Mouse (Mus musculus) hindbrain, embryonic 10.5 days (tissue): ENCODE measurements around the gene Zbtb8a. TPM values are rescaled to one million over a fixed set of nuclear protein-coding genes. Genes with fewer than 3 reads are reported as not detected.
"Not testable (repeated sequence)": the region's sequence is repeated elsewhere in the genome, so short reads cannot be mapped to it uniquely, and the experiment has no call there.

Experiments used
- DNase-seq: peaks from one replicate; pipeline ENCODE4 v3.0.0-alpha.2; 2017; ENCODE audit warnings: low spot score
- H3K27ac ChIP-seq: fragments of 300-500 bp; sonication (generic); 2 replicates; pipeline ENCODE4 v1.5.1; 2016; ENCODE audit warnings: mild to moderate bottlenecking, moderate library complexity
- H3K27me3 ChIP-seq: fragments of 300-500 bp; sonication (generic); 2 replicates; pipeline ENCODE4 v1.6.1; 2016; ENCODE audit warnings: mild to moderate bottlenecking; ENCODE audit not compliant: poor library complexity, insufficient read depth, severe bottlenecking
- H3K36me3 ChIP-seq: fragments of 300-500 bp; sonication (generic); 2 replicates; pipeline ENCODE4 v1.6.1; 2016; ENCODE audit warnings: mild to moderate bottlenecking, moderate library complexity
- H3K4me1 ChIP-seq: fragments of 300-500 bp; sonication (generic); replicated peaks from 2 replicates; pipeline ENCODE4 v1.6.1; 2016; ENCODE audit warnings: mild to moderate bottlenecking
- H3K4me3 ChIP-seq: fragments of 300-500 bp; sonication (generic); 2 replicates; pipeline ENCODE4 v1.5.1; 2016; ENCODE audit warnings: mild to moderate bottlenecking, moderate library complexity
- H3K9me3 ChIP-seq: fragments of 300-500 bp; sonication (generic); 2 replicates; pipeline ENCODE4 v1.6.1; 2016; ENCODE audit warnings: mild to moderate bottlenecking, moderate library complexity
- WGBS: fragments of 180-500 bp; shearing (Covaris S2); methylation state at CpG from one replicate; pipeline ENCODE4 v1.1.7; 2016; 5-methylcytosine and 5-hydroxymethylcytosine counted together
- polyA plus RNA-seq: library from polyadenylated mRNA; unstranded; fragments of >200 nt; fragmentation: Nextera tagmentation; extraction: Ambion mirVana; gene quantifications from 2 replicates; pipeline ENCODE4 v1.2.1, GENCODE M21; 2016

Gene Zbtb8a
- 7.7 and 11.8 TPM in 2 replicates for polyA plus RNA-seq

DNA sequence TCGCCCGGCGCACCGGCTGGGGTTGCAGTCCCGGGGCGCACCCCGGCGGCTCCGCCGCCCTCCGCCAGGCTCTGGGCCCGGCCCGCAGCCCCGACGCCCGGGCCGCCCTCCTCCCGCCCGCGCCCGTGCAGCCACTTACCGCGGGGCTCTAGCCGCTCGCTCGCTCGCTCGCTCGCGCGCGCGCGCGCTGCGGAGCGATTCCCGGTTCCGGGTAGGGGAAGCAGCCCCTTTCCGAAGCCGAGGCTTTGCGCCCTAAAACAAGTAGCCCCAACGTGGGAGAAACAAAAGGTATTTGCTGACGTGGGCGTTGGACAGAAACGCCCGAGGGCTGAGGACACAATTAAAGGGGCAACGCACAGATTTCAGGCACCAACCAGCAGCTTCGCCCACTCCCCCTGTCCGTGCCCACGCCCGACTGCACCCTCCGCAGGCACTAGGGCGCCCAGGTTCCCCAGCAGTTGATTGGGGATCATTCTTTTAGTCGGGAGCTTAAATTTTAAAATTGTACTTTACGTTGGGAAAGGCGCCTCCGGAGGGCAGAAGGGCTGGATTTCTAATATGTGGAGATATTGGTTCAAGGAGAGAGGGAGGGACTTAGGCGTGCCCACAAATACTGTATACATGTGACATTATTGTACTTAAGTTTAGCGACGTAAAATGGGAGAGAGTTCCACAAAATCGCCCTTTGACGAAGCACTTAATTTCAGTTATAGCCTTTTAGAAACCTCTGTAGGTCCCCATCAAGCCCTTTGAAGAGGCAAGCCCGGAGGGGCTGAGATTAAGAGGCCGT is at the start of gene Zbtb8a:
TSS of gene Zbtb8a (minus strand) at position 516 of the 790 bp plus-strand sequence.
- peaks cover 56% of the 10 kb centered on the region for H3K27me3 ChIP-seq
- 2% methylated on average over 65 of the region's 65 CpGs for WGBS

DNA sequence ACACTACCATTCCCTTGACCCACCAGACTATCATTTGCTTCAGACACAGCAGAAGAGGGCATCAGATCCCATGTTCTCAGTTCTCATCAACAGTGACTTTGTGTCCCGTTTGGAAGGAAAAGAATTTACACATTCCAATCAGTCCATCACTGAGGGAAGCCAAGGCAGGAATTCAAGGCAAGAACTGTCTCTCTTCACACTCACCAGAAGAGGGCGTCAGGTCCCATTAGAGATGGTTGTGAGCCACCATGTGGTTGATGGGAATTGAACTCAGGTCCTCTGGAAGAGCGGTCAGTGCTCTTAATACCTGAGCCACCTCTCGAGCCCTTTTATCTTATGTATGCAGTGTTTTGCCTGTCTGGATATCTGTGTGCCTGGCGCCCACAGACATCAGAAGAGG is 40.4 kb upstream of the Zbtb8a start:
- DNase-seq = no peak
- 80% methylated on average over 5 of the region's 5 CpGs for WGBS
- no peaks in the 10 kb centered on the region for H3K27me3 ChIP-seq
- no peak overlapping the region for H3K27ac ChIP-seq
- no peak overlapping the region for H3K4me3 ChIP-seq
- 0 out of 2 replicates have a peak, but pooled peaks cover 4% of the 10 kb centered on the region for H3K9me3 ChIP-seq
- no peaks in the 10 kb centered on the region for H3K36me3 ChIP-seq
- no peaks in the 10 kb centered on the region for H3K4me1 ChIP-seq

More for the DNA sequence above, at the start of gene Zbtb8a:
- Histone ChIP-seq H3K27ac (peak within 1 kb of the TSS; percentile 91), H3K4me3 (peak within 1 kb of the TSS; percentile 72), H3K4me1 (peaks cover 16% of the 10 kb centered on the region), H3K36me3 (no peaks in the 10 kb centered on the region), H3K9me3 (no peaks in the 10 kb centered on the region)
- peak; percentile 74 for DNase-seq

DNA sequence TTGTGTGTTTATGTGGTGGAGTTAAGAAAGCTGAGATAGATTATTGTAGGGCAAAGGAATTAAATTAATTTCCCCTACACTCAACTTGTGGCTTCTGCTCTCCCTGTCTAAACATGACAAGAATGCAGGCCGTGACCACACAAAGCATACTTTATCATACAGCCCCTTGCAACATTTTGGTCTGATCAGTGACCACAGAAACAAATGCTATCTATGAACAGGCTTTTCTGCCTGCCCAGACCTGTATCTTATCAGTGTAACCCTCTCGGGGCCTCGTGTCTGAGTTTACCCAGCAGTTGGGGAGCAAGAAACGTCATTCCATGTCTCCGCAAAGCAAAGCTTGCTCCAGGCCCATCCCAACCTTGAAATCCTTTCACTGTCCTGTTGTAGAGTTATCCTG is 38.6 kb upstream of the Zbtb8a start:
- no peaks in the 10 kb centered on the region for H3K4me1 ChIP-seq
- H3K27me3 ChIP-seq = no peaks in the 10 kb centered on the region
- WGBS = 80% methylated on average over 5 of the region's 5 CpGs
- H3K4me3 ChIP-seq = no peak overlapping the region
- H3K27ac ChIP-seq = no peak overlapping the region
- no peak for DNase-seq
- 0 out of 2 replicates have a peak, but pooled peaks cover 4% of the 10 kb centered on the region for H3K9me3 ChIP-seq
- H3K36me3 ChIP-seq = no peaks in the 10 kb centered on the region

DNA sequence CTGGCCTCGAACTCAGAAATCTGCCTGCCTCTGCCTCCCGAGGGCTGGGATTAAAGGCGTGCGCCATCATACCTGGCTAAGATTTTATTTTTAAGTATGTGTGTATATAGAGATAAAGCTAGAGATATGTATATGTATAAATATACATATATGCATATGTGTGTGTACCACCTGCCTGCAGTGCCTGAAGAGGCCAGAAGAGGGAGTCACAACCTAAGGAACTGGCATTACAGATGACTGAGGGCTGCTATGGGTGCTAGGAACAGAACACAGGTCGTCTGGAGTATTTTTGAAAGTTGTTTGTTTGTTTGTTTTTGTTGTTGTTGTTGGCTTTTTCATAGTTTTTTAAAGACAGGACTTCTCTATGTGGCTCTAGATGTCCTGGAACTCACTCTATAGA is 38.0 kb upstream of the Zbtb8a start:
- H3K36me3 ChIP-seq = no peaks in the 10 kb centered on the region
- H3K4me1 ChIP-seq = no peaks in the 10 kb centered on the region
- no peak overlapping the region for H3K4me3 ChIP-seq
- H3K9me3 ChIP-seq = 0 out of 2 replicates have a peak, but pooled peaks cover 4% of the 10 kb centered on the region
- H3K27ac ChIP-seq = no peak overlapping the region
- H3K27me3 ChIP-seq = no peaks in the 10 kb centered on the region
- WGBS = 92% methylated on average over 5 of the region's 5 CpGs
- no peak for DNase-seq

DNA sequence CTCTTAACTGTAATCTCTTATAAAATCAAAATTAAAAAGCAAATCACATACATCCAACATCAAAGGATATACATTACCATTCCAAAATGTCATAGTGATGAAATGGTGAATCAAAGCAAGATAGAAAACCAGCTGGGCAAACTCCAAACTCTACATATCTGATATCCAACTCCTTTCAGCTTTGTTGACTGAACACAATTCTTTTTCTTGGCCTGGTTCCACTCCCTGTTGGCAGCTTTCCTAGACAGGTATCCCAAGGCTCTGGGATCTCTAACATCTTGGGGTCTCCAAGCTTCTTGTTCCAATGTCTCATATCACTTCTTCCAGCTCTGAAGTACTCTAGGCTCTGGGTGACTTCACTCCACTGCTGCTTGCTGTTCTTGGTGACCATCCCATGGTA is 33.1 kb upstream of the Zbtb8a start:
- DNase-seq = no peak
- Histone ChIP-seq H3K4me1 (peaks cover 4% of the 10 kb centered on the region), H3K27ac (no peak overlapping the region), H3K36me3 (no peaks in the 10 kb centered on the region), H3K9me3 (0 out of 2 replicates have a peak, but pooled peaks cover 3% of the 10 kb centered on the region), H3K4me3 (no peak overlapping the region), H3K27me3 (peaks cover 5% of the 10 kb centered on the region; the same call in 1 of the 2 replicates)

DNA sequence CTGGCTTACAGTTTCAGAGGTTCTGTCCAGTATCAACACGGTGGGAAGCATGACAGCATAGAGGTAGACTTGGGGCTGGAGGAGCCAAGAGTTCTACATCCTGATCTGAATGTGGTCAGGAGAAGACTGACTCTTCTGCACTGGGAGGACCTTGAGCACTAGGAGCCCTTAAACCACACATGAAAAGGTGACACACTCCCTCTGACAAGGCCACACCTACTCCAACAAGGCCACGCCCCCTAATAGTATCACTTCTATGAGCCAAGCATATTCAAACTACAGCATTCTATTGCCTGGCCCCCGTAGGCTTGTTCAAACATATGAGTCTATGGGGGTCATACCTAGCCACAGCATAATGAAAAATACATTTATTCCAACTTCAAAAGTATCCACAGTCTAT is 32.6 kb upstream of the Zbtb8a start:
- not testable (repeated sequence) for H3K27me3 ChIP-seq, H3K9me3 ChIP-seq, H3K4me3 ChIP-seq, H3K36me3 ChIP-seq, H3K4me1 ChIP-seq, H3K27ac ChIP-seq, DNase-seq
- WGBS = 88% methylated on average over 3 of the region's 3 CpGs

DNA sequence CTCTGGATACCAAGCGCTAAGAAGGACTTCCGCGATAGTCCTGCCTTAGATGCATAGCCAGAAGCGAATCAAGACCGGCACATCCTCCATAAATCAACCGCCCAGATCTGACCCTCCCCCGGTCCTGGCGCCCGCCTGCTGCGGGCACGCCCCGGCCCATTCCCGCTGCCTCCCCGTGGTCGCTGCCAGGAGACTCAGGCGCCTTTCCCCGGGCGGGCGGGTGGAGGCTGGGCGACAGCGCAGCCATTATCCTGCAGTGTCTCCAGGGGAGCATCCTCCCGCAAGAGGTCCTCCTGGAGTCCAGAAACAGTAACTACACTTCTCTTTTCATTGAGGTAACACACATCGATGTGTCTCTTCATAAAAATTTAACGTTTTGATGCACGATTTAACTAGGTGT is 28.5 kb upstream of the Zbtb8a start:
- 5% methylated on average over 25 of the region's 25 CpGs for WGBS
- peak; percentile 63 for DNase-seq
- peak overlapping the region; percentile 82 for H3K27ac ChIP-seq

DNA sequence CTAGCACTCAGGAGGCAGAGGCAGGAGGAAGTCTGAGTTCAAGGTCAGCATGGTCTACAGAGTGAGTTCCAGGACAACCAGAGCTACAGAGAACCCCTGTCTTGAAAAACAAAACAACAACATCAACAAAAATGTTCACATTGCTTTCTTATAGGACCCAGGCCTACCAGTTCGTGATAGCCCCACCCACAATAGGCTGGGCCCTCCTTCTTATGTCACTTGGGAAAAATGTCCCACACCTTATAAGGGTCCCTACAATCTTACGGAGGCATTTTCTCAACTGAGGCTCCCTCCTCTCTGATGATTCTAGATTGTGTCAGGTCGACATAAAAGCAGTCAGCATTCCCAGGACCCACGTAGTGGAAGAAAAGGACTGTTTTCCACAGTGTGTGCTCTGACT is 21.9 kb upstream of the Zbtb8a start:
- DNase-seq = no peak
- no peaks in the 10 kb centered on the region for H3K27me3 ChIP-seq
- H3K4me1 ChIP-seq = no peaks in the 10 kb centered on the region
- no peak overlapping the region for H3K4me3 ChIP-seq
- H3K36me3 ChIP-seq = no peaks in the 10 kb centered on the region
- H3K9me3 ChIP-seq = no peaks in the 10 kb centered on the region
- 82% methylated on average over 4 of the region's 4 CpGs for WGBS
- H3K27ac ChIP-seq = no peak overlapping the region

More for the DNA sequence above, 28.5 kb upstream of the Zbtb8a start:
- Histone ChIP-seq H3K4me1 (peaks cover 4% of the 10 kb centered on the region), H3K27me3 (peaks cover 12% of the 10 kb centered on the region; the same call in 1 of the 2 replicates), H3K36me3 (no peaks in the 10 kb centered on the region), H3K4me3 (peak overlapping the region; percentile 54), H3K9me3 (no peaks in the 10 kb centered on the region)

DNA sequence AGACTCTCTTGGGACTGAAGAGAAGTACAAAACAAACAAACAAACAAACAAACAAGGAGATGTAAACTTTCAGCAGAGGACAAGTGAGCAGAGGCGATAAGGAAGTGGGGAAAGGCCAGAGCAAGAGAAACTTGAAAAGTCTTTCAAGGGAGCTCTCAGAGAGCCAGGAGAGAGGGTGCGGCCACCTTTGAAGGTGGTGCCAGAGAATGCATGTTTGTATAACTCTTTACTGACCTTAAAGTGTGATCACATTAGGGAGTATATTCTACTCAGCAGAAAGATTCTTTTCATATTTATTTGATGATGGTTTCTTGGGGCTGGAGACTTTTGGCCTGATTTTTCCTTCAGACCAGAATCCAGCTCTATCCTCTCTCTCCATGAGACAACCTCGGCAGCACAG is 19.0 kb upstream of the Zbtb8a start:
- DNase-seq = no peak
- H3K9me3 ChIP-seq = no peaks in the 10 kb centered on the region
- 88% methylated on average over 3 of the region's 3 CpGs for WGBS
- no peaks in the 10 kb centered on the region for H3K27me3 ChIP-seq
- H3K4me1 ChIP-seq = peaks cover 12% of the 10 kb centered on the region
- H3K27ac ChIP-seq = no peak overlapping the region
- H3K36me3 ChIP-seq = no peaks in the 10 kb centered on the region
- no peak overlapping the region for H3K4me3 ChIP-seq

DNA sequence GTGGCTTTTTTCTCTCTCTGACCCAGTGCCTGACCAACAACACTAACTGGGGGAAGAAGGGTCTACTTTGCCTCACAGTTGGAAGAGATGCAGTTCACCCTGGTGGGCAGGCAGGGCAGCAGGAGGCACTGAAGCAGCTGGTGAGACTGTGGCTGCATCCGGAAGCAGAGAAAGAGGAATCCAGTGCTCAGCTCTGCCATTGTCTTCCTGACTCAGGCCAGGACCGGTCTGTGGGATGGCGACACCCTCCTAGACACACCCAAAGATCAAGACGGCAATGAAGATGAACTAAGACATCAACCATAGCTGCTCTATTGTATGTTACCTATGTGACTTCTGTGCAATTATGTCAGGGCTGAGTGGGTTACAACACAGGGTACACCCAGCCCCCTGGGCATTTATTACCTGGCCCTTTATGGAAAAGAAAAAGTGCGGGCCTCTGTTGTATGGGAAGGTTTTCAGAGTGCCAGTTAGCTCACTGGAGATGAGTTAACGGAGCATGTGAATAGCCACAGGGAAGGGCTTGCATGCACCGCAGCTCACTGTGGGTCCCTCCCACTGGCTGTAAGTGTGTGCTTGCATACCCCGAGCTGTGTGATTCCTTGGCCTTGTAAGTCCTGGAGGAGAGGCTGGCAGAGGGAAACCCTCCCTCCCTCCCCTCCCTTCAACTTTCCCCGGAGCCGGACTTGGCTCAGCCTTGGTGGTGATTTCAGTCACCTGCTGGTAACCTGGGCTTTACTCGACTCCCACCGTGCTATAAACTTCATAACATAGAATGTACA is 16.4 kb upstream of the Zbtb8a start:
- Histone ChIP-seq H3K27ac (no peak overlapping the region; the same call in 1 of the 2 replicates), H3K36me3 (no peaks in the 10 kb centered on the region), H3K4me3 (no peak overlapping the region), H3K4me1 (peaks cover 13% of the 10 kb centered on the region), H3K27me3 (no peaks in the 10 kb centered on the region), H3K9me3 (no peaks in the 10 kb centered on the region)
- 52% methylated on average over 12 of the region's 12 CpGs for WGBS
- DNase-seq = no peak

DNA sequence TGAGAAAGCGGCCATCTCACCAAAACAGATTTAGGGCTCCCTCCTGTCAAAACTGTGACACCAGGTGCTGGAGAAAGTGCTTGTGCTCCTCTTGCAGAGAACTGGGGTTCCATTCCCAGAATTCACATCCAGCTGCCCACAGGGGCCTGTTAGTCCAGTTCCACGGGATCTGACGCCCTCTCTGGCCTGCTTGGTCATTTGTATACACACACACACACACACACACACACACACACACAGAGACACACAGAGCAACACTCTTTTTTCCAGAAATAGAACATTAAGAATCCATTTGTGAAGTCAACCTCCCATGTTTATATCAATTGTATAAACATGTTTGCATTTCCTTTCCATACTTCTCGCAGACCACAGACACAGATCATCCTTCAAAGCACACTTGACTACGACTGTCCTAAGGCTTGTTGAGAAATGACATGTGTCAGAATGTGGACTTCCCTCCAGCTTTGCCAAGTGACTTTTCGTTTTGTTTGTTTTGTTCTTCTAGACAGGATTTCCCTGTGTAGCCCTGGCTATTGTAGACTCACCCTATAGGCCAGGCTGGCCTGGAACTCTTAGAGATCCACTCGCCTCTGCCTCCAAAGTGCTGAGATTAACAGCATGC is 13.1 kb upstream of the Zbtb8a start:
- Histone ChIP-seq H3K4me3 (no peak overlapping the region), H3K4me1 (peaks cover 25% of the 10 kb centered on the region), H3K9me3 (no peaks in the 10 kb centered on the region), H3K27me3 (no peaks in the 10 kb centered on the region), H3K27ac (no peak overlapping the region), H3K36me3 (no peaks in the 10 kb centered on the region)
- WGBS = 88% methylated on average over 7 of the region's 7 CpGs
- no peak for DNase-seq

DNA sequence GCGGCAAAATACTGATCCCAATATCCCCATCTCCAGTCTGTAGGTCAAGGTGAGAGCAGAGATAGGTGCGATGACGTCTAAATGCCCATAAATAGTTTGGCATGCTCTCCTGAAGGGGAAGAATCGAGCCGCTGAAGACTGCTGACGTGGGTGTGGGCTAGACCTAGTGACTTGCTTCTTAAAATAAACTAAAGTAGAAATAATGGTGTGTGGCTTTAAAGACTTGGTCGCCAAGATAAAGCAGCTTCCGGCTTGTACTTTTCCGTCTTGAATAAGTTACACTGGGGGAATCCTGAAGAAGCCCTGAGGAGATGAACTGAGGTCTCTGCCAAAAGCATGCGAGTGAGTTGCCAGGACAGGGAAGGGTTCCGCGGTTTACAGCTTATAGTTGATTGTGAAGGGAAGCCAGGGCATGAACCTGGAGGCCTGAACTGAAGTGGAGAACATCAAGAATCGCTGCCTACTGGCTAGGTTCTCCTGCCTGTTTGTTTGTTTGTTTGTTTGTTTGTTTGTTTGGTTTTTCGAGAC is 12.4 kb upstream of the Zbtb8a start:
- WGBS = 90% methylated on average over 14 of the region's 14 CpGs
- no peak overlapping the region for H3K27ac ChIP-seq

More for the DNA sequence above, 12.4 kb upstream of the Zbtb8a start:
- Histone ChIP-seq H3K36me3 (no peaks in the 10 kb centered on the region), H3K4me3 (no peak overlapping the region), H3K4me1 (peaks cover 25% of the 10 kb centered on the region), H3K9me3 (no peaks in the 10 kb centered on the region), H3K27me3 (no peaks in the 10 kb centered on the region)
- DNase-seq = no peak
